Mouse (Mus musculus): ENCODE results near the gene Spred1.

DNA sequence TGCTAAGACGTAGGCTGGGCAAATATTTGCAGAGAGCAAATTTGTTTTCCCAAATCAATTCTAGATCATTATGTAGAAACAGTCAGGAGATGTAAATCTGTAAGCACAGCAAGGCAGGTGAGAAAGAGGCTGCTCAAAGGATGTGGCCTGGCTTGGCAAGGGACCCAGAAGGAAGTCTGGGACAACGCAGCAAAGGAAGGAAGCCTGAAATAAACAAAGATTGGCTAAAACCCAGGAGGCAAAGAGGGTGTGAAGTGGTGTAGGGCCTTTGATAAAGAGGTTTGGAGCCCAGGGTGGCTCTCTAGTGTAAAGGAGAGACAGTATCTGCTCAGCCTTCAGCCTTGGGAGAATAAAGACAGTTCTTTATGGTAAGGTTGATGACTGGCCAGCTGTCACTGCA, 11.9 kb upstream of the Spred1 start:
- no peak for TF ChIP-seq CTCF (IDR thresholded peaks at IDR 0.05; ENCODE audit: extremely low read depth, insufficient read depth, low read length)
- TF ChIP-seq POLR2A (IDR thresholded peaks at IDR 0.05; ENCODE audit: extremely low read depth, insufficient read depth, low read length): no peak
